Mouse (Mus musculus): Measurements from ENCODE around the gene Slc5a6. TPM values are rescaled to one million over a fixed set of nuclear protein-coding genes. Genes with fewer than 3 reads are reported as not detected.
"Not testable (repeated sequence)": the region's sequence is repeated elsewhere in the genome, so short reads cannot be mapped to it uniquely, and the experiment has no call there.

Slc5a6 gene
- polyA plus RNA-seq, 1 experiment = 11.1 TPM

DNA sequence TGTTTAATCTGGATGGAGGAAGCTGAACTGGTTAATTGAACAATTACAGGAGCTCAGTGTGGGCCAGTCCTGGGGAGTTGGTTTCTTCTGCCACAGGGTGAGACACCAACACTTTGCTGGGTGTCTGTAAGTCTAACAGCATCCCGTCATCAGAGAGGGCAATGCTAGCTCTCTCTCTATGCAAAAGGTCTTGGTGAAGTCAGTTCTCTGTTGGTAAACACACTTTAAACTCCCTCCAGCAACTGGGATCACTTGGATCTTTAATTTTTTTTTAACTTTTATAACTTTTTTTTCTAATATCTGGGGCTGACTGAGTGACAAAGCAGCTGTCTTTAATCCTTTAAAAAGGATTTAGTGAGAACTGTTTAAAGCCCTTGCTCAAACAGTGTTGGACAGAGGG lies 26.0 kb downstream of the Slc5a6 start:
- Histone ChIP-seq H3K36me3 (ENCODE audit: control insufficient read depth, insufficient read depth) (no peaks in the 10 kb centered on the region), H3K79me2 (ENCODE audit: control insufficient read depth, insufficient read depth) (no peaks in the 10 kb centered on the region), H3K27me3 (ENCODE audit: control insufficient read depth, insufficient read depth, insufficient read length) (no peaks in the 10 kb centered on the region), H3K4me3 (no peak overlapping the region), H3K4me2 (ENCODE audit: low read depth) (no peak overlapping the region), H3ac (ENCODE audit: control insufficient read depth, insufficient read length) (no peak overlapping the region)
- TF ChIP-seq TCF12 (IDR thresholded peaks at IDR 0.05; ENCODE audit: insufficient read depth, poor library complexity, severe bottlenecking) (no peak), USF1 (IDR thresholded peaks at IDR 0.05; ENCODE audit: low read depth) (no peak), POLR2AphosphoS2 (IDR thresholded peaks at IDR 0.05; ENCODE audit: insufficient read length, low read depth) (no peak), TCF3 (IDR thresholded peaks at IDR 0.05; ENCODE audit: insufficient read length, low read depth) (no peak), CEBPB (IDR thresholded peaks at IDR 0.05; ENCODE audit: insufficient read depth, poor library complexity, severe bottlenecking) (no peak), REST (IDR thresholded peaks at IDR 0.05; ENCODE audit: insufficient read depth, insufficient read length) (no peak), POLR2A (IDR thresholded peaks at IDR 0.05; ENCODE audit: insufficient read length, low read depth) (no peak), MYOG (IDR thresholded peaks at IDR 0.05; ENCODE audit: control insufficient read depth in 1 of 3, insufficient read depth in 1 of 3, insufficient read length in 2 of 3, low read depth in 2 of 3) (no peak), SRF (IDR thresholded peaks at IDR 0.05; ENCODE audit: control insufficient read depth, insufficient read length, low read depth) (no peak), MAX (IDR thresholded peaks at IDR 0.05; ENCODE audit: low read depth) (no peak), E2F4 (IDR thresholded peaks at IDR 0.05; ENCODE audit: insufficient read depth) (no peak), MYOD1 (IDR thresholded peaks at IDR 0.05; ENCODE audit: control insufficient read depth in 1 of 3, insufficient read length in 2 of 3, low read depth in 2 of 3) (no peak)

DNA sequence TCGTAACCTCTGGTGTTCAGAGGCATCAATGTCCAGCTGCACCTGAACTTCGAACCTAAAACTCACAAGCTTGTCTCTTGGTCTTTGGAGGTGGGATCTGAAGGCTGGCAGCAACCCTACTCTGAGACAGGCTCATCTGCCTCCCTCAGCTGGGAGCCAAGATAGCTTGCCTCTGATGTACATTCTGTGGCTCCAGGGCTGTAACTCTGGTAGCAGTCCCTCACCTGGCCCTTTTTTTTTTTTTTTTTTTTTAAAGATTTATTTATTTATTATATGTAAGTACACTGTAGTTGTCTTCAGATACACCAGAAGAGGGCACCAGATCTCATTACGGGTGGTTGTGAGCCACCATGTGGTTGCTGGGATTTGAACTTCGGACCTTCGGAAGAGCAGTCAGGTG lies 26.9 kb downstream of the Slc5a6 start:
- H3K79me2 ChIP-seq (ENCODE audit: control insufficient read depth, insufficient read depth); H3K4me2 ChIP-seq (ENCODE audit: low read depth); H3K4me3 ChIP-seq; H3K36me3 ChIP-seq (ENCODE audit: control insufficient read depth, insufficient read depth); H3ac ChIP-seq (ENCODE audit: control insufficient read depth, insufficient read length); H3K27me3 ChIP-seq (ENCODE audit: control insufficient read depth, insufficient read depth, insufficient read length): not testable (repeated sequence)

DNA sequence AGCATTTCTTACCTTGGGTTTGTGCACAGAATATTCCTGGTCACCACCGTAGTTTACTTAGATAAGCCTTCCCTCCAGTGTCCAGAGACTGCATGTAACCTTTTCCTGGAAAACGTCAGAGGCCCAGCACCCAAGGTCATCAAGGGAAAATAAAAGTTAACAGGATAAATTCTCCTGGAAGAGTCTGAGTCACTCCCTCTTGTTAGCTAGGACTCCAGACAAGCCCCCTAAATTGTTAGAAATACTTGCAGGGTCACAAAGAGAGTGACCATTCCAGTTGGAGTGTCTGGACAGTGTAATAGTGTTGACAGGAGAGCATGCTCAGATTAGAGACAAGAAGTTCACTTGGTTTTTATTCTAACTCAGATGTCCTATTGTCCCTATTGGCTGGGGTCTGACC lies 32.8 kb downstream of the Slc5a6 start:
- Histone ChIP-seq H3K27me3 (ENCODE audit: control insufficient read depth, insufficient read depth, insufficient read length) (no peaks in the 10 kb centered on the region), H3K4me3 (no peak overlapping the region), H3K79me2 (ENCODE audit: control insufficient read depth, insufficient read depth) (no peaks in the 10 kb centered on the region), H3K4me2 (ENCODE audit: low read depth) (no peak overlapping the region), H3ac (ENCODE audit: control insufficient read depth, insufficient read length) (no peak overlapping the region), H3K36me3 (ENCODE audit: control insufficient read depth, insufficient read depth) (no peaks in the 10 kb centered on the region)
- TF ChIP-seq MAX (IDR thresholded peaks at IDR 0.05; ENCODE audit: low read depth) (no peak), POLR2A (IDR thresholded peaks at IDR 0.05; ENCODE audit: insufficient read length, low read depth) (no peak), TCF12 (IDR thresholded peaks at IDR 0.05; ENCODE audit: insufficient read depth, poor library complexity, severe bottlenecking) (no peak), MYOD1 (IDR thresholded peaks at IDR 0.05; ENCODE audit: control insufficient read depth in 1 of 3, insufficient read length in 2 of 3, low read depth in 2 of 3) (no peak), MYOG (IDR thresholded peaks at IDR 0.05; ENCODE audit: control insufficient read depth in 1 of 3, insufficient read depth in 1 of 3, insufficient read length in 2 of 3, low read depth in 2 of 3) (no peak), TCF3 (IDR thresholded peaks at IDR 0.05; ENCODE audit: insufficient read length, low read depth) (no peak), REST (IDR thresholded peaks at IDR 0.05; ENCODE audit: insufficient read depth, insufficient read length) (no peak), USF1 (IDR thresholded peaks at IDR 0.05; ENCODE audit: low read depth) (no peak), CEBPB (IDR thresholded peaks at IDR 0.05; ENCODE audit: insufficient read depth, poor library complexity, severe bottlenecking) (no peak), E2F4 (IDR thresholded peaks at IDR 0.05; ENCODE audit: insufficient read depth) (no peak), SRF (IDR thresholded peaks at IDR 0.05; ENCODE audit: control insufficient read depth, insufficient read length, low read depth) (no peak), POLR2AphosphoS2 (IDR thresholded peaks at IDR 0.05; ENCODE audit: insufficient read length, low read depth) (no peak)

DNA sequence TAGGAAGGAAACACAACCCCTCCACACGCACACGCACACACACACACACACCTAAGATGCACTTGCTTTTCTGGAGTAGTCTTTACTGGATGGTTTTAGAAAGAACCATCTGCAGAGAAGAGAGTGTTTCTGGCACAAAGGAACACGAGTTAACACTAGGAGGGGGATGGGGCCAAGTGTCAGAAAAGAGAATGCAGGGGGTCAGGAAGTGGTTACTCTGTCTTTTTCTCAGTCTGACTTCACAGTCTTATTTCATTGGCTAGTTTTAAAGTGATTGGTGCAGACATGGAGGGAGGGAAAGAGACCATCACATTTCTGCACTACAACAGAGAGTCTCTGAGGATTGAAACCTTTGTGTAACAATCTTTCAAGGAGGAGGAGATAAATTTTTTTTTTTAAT lies 36.0 kb downstream of the Slc5a6 start:
- Histone ChIP-seq H3K27me3 (ENCODE audit: control insufficient read depth, insufficient read depth, insufficient read length) (no peaks in the 10 kb centered on the region), H3K4me2 (ENCODE audit: low read depth) (no peak overlapping the region), H3K4me3 (no peak overlapping the region), H3ac (ENCODE audit: control insufficient read depth, insufficient read length) (no peak overlapping the region), H3K79me2 (ENCODE audit: control insufficient read depth, insufficient read depth) (no peaks in the 10 kb centered on the region), H3K36me3 (ENCODE audit: control insufficient read depth, insufficient read depth) (no peaks in the 10 kb centered on the region)
- no peak for TF ChIP-seq REST (IDR thresholded peaks at IDR 0.05; ENCODE audit: insufficient read depth, insufficient read length)
- no peak for TF ChIP-seq POLR2A (IDR thresholded peaks at IDR 0.05; ENCODE audit: insufficient read length, low read depth)
- no peak for TF ChIP-seq MYOD1 (IDR thresholded peaks at IDR 0.05; ENCODE audit: control insufficient read depth in 1 of 3, insufficient read length in 2 of 3, low read depth in 2 of 3)
- no peak for TF ChIP-seq E2F4 (IDR thresholded peaks at IDR 0.05; ENCODE audit: insufficient read depth)

DNA sequence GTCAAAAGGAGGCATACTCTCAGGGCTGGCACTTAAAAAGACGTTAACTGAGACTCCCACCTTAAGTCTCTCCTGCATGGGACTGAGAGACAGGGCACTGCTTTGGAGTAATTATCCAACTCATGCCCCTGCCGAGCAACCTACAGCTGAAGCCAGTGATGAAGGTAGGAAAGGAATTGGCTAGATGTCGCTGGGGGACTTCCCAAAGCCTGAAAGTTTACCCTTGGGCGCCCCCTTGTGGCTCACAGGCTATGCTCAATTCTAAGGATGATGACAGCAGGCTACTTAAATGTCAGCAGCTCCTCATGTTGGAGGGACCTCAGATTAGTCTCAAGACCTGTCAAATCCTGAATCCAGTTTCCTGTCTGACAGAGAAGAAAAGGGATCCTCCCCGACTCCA lies 44.5 kb downstream of the Slc5a6 start:
- TF ChIP-seq REST (IDR thresholded peaks at IDR 0.05; ENCODE audit: insufficient read depth, insufficient read length) = no peak
- TF ChIP-seq MYOD1 (IDR thresholded peaks at IDR 0.05; ENCODE audit: control insufficient read depth in 1 of 3, insufficient read length in 2 of 3, low read depth in 2 of 3) = no peak
- no peak for TF ChIP-seq E2F4 (IDR thresholded peaks at IDR 0.05; ENCODE audit: insufficient read depth)
- no peak for TF ChIP-seq CEBPB (IDR thresholded peaks at IDR 0.05; ENCODE audit: insufficient read depth, poor library complexity, severe bottlenecking)
- no peak for TF ChIP-seq MAX (IDR thresholded peaks at IDR 0.05; ENCODE audit: low read depth)
- no peak for TF ChIP-seq MYOG (IDR thresholded peaks at IDR 0.05; ENCODE audit: control insufficient read depth in 1 of 3, insufficient read depth in 1 of 3, insufficient read length in 2 of 3, low read depth in 2 of 3)
- no peak for TF ChIP-seq POLR2AphosphoS2 (IDR thresholded peaks at IDR 0.05; ENCODE audit: insufficient read length, low read depth)
- TF ChIP-seq POLR2A (IDR thresholded peaks at IDR 0.05; ENCODE audit: insufficient read length, low read depth) = no peak
- TF ChIP-seq SRF (IDR thresholded peaks at IDR 0.05; ENCODE audit: control insufficient read depth, insufficient read length, low read depth) = no peak
- TF ChIP-seq TCF3 (IDR thresholded peaks at IDR 0.05; ENCODE audit: insufficient read length, low read depth) = no peak
- TF ChIP-seq TCF12 (IDR thresholded peaks at IDR 0.05; ENCODE audit: insufficient read depth, poor library complexity, severe bottlenecking) = no peak
- TF ChIP-seq USF1 (IDR thresholded peaks at IDR 0.05; ENCODE audit: low read depth) = no peak
- no peaks in the 10 kb centered on the region for H3K79me2 ChIP-seq (ENCODE audit: control insufficient read depth, insufficient read depth)
- no peak overlapping the region for H3K4me2 ChIP-seq (ENCODE audit: low read depth)
- H3K36me3 ChIP-seq (ENCODE audit: control insufficient read depth, insufficient read depth) = no peaks in the 10 kb centered on the region
- no peak overlapping the region for H3ac ChIP-seq (ENCODE audit: control insufficient read depth, insufficient read length)
- no peaks in the 10 kb centered on the region for H3K27me3 ChIP-seq (ENCODE audit: control insufficient read depth, insufficient read depth, insufficient read length)
- H3K4me3 ChIP-seq = no peak overlapping the region
